Mouse (Mus musculus) urinary bladder, postnatal 14 days (tissue): ENCODE results near the gene C5ar2.

Experiments used
- DNase-seq: peaks from one replicate; pipeline ENCODE4 v3.0.0; 2021; ENCODE audit warnings: low spot score

Gene C5ar2

DNA sequence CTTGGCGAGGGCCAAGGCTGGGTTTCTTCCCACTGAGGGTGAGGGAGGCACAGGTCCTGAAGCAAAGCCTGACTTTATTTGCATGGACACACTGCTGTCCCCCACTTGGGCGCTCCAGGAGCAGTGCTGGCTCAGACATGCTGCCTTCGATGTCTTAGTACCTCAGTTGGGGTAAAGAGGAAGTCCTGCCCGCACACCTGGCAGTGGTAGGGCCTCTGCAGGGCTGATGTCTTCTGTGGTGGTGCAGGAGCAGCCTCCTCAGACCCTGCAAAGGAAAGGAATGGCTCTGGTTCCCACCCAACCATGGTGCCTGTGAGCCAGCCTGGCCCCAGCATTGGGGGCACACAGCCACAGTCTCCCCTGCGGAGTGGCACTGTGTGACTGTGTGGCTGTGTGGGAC is 46.8 kb downstream of the C5ar2 start:
- DNase-seq: no peak

- DNase-seq: no peak
Observed at GRCm38 (mm10) chr7:16196616-16197015, 47.3 kb downstream of the C5ar2 start.

DNA sequence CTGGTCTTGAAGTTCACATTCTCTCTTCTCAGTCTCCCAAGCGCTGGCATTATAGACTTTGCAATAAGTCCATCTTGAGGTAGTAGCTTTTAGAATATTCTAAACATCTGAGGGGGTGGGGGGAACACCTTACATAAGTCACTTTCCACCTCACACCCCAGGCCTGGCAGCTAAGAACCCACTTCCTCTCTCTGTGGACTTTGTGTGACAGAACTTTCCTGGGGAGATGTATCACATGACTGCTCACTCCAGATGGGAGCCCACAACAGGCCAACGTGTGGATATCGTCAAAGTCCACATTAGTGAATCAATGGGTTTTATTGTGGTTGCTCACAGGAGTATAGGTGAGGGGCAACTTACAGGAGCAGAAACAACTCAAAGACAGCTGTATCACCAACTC is 50.3 kb downstream of the C5ar2 start:
- no peak for DNase-seq

GRCm38 (mm10) chr7:16192315-16192714 is 51.6 kb downstream of the C5ar2 start:
- peak; percentile 74 for DNase-seq

DNA sequence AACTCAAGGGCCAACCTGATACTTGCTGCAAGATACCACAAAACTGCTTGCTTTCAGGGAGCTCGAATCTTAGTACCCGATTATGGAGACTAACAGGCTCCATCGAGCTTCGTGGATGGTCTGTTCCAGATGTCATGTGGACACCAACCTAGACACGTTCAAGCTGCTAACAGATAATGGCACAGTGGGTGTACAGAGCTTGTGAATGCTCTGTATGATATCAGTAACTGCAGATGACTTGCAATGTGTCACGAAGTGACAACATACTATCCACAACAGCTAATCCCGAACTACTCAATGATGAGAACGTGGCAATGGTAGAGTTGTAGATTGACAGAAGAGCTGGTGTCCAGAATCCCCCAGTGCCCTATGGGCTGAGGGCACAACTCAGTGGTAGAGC is 56.5 kb downstream of the C5ar2 start:
- no peak for DNase-seq
